Mouse (Mus musculus) midbrain, embryonic 10.5 days (tissue): ENCODE data around the gene Plxnb2. TPM values are rescaled to one million over a fixed set of nuclear protein-coding genes. Genes with fewer than 3 reads are reported as not detected.

Experiments
- DNase-seq: peaks from one replicate; pipeline ENCODE4 v3.0.0-alpha.2; 2017; ENCODE audit warnings: low spot score
- H3K27ac ChIP-seq: fragments of 300-500 bp; sonication (generic); replicated peaks from 2 replicates; pipeline ENCODE4 v1.5.1; 2016; ENCODE audit warnings: mild to moderate bottlenecking
- H3K27me3 ChIP-seq: fragments of 300-500 bp; sonication (generic); 2 replicates; pipeline ENCODE4 v1.6.1; 2016; ENCODE audit warnings: low read depth, mild to moderate bottlenecking; ENCODE audit not compliant: poor library complexity, severe bottlenecking
- H3K36me3 ChIP-seq: fragments of 300-500 bp; sonication (generic); 2 replicates; pipeline ENCODE4 v1.6.1; 2016; ENCODE audit warnings: mild to moderate bottlenecking, moderate library complexity
- H3K4me1 ChIP-seq: fragments of 300-500 bp; sonication (generic); 2 replicates; pipeline ENCODE4 v1.6.1; 2016
- H3K4me3 ChIP-seq: fragments of 300-500 bp; sonication (generic); 2 replicates; pipeline ENCODE4 v1.5.1; 2016; ENCODE audit warnings: mild to moderate bottlenecking, moderate library complexity
- H3K9me3 ChIP-seq: fragments of 300-500 bp; sonication (generic); replicated peaks from 2 replicates; pipeline ENCODE4 v1.6.1; 2016; ENCODE audit warnings: mild to moderate bottlenecking
- WGBS: fragments of 180-500 bp; shearing (Covaris S2); methylation state at CpG from one replicate; pipeline ENCODE4 v1.1.7; 2016; 5-methylcytosine and 5-hydroxymethylcytosine counted together
- polyA plus RNA-seq: library from polyadenylated mRNA; unstranded; fragments of >200 nt; fragmentation: Nextera tagmentation; extraction: Ambion mirVana; gene quantifications from 2 replicates; pipeline ENCODE4 v1.2.1, GENCODE M21; 2016

Gene Plxnb2
- polyA plus RNA-seq, 1 experiment from 2014 or later = 130 TPM

DNA sequence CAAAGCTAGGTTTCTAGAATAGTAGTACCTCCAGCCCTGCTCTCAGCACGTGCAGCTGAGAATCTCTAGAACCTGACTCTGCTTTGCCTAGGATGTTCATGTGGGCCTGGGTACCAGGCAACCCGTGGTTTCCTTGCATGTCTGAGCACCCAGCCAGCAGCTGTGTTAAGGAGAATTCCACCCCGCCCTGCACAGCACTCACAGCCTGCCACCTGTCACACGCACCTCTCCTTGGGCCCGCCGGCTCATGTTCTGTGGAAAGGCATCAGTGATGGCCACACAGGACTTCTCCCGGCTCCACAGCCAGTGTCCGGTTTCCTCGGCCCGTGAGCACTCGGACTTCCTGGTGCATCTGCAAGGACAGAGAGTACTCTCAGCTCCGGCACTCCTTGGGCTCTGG is 15.1 kb downstream of the Plxnb2 start:
- Histone ChIP-seq H3K4me3 (no peak overlapping the region), H3K27ac (no peak overlapping the region), H3K9me3 (no peaks in the 10 kb centered on the region), H3K27me3 (no peaks in the 10 kb centered on the region), H3K36me3 (peaks cover 100% of the 10 kb centered on the region), H3K4me1 (peaks cover 19% of the 10 kb centered on the region)
- no peak for DNase-seq
- 95% methylated on average over 12 of the region's 12 CpGs for WGBS

- Histone ChIP-seq H3K9me3 (no peaks in the 10 kb centered on the region), H3K4me1 (no peaks in the 10 kb centered on the region), H3K4me3 (no peak overlapping the region), H3K27ac (no peak overlapping the region), H3K36me3 (peaks cover 100% of the 10 kb centered on the region), H3K27me3 (no peaks in the 10 kb centered on the region)
- 92% methylated on average over 9 of the region's 9 CpGs for WGBS
- no peak for DNase-seq
These were observed 19.2 kb downstream of the Plxnb2 start for GRCm38 (mm10) chr15:89161397-89161796.

- no peaks in the 10 kb centered on the region for H3K9me3 ChIP-seq
- H3K4me1 ChIP-seq = no peaks in the 10 kb centered on the region
- 96% methylated on average over 16 of the region's 16 CpGs for WGBS
- peaks cover 100% of the 10 kb centered on the region for H3K36me3 ChIP-seq
- 0 out of 2 replicates have a peak overlapping the region, but pooled peaks have one; percentile 46 for H3K27ac ChIP-seq
- H3K27me3 ChIP-seq = no peaks in the 10 kb centered on the region
- H3K4me3 ChIP-seq = no peak overlapping the region
- DNase-seq = no peak
These were observed 22.1 kb downstream of the Plxnb2 start for GRCm38 (mm10) chr15:89158516-89158915.

DNA sequence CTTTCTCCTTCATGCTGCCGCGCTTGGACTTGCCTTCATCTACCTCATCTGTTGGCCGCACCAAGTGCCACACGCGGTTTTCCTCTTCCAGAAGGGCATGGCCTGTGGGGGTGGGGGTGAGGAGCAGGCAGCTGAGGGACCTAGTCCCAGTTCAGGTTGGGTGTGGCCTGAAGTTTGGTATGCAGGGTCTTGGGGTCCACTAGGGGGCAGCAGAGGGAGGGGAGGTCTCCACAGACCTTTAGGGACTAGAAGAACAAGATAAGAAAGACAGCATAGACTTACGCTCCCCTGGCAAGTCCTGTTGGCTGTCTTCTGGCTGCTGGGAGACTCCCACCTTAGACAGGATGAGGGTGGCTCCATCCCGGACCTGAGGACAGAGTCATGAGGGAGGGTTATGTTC is 22.6 kb downstream of the Plxnb2 start:
- H3K36me3 ChIP-seq = peaks cover 98% of the 10 kb centered on the region
- no peaks in the 10 kb centered on the region for H3K9me3 ChIP-seq
- WGBS = 74% methylated on average over 7 of the region's 7 CpGs
- no peaks in the 10 kb centered on the region for H3K27me3 ChIP-seq
- peaks cover under 1% of the 10 kb centered on the region for H3K4me1 ChIP-seq
- H3K27ac ChIP-seq = peak overlapping the region; percentile 46; the same call in 1 of the 2 replicates
- peak; percentile 71 for DNase-seq
- H3K4me3 ChIP-seq = no peak overlapping the region

- peak overlapping the region; percentile 35 for H3K4me3 ChIP-seq
- DNase-seq = peak; percentile 84
- peaks cover 53% of the 10 kb centered on the region for H3K4me1 ChIP-seq
- no peaks in the 10 kb centered on the region for H3K9me3 ChIP-seq
- H3K27me3 ChIP-seq = peaks cover 14% of the 10 kb centered on the region
- H3K36me3 ChIP-seq = peaks cover 41% of the 10 kb centered on the region
- peak overlapping the region; percentile 87 for H3K27ac ChIP-seq
These were observed 28.3 kb downstream of the Plxnb2 start for GRCm38 (mm10) chr15:89152312-89152711.

DNA sequence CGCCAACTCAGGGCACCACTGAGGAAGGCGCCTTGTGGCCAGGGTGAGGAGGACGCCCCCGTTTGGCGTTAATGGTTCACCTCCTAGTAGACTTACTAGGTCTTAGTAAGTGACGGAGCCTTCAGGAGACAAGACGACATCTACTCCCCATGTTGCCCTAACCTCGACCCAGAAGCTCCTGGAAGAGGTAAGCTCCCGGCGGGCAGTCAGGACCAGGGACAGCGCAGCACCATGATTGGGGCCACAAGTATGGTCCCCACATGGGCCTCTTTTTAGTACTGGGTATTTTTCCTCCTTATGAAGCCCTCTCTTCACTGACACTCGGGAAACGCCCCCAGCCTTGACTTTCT is 30.6 kb downstream of the Plxnb2 start:
- 3% methylated on average over 13 of the region's 13 CpGs for WGBS
- peaks cover 69% of the 10 kb centered on the region for H3K4me1 ChIP-seq

DNA sequence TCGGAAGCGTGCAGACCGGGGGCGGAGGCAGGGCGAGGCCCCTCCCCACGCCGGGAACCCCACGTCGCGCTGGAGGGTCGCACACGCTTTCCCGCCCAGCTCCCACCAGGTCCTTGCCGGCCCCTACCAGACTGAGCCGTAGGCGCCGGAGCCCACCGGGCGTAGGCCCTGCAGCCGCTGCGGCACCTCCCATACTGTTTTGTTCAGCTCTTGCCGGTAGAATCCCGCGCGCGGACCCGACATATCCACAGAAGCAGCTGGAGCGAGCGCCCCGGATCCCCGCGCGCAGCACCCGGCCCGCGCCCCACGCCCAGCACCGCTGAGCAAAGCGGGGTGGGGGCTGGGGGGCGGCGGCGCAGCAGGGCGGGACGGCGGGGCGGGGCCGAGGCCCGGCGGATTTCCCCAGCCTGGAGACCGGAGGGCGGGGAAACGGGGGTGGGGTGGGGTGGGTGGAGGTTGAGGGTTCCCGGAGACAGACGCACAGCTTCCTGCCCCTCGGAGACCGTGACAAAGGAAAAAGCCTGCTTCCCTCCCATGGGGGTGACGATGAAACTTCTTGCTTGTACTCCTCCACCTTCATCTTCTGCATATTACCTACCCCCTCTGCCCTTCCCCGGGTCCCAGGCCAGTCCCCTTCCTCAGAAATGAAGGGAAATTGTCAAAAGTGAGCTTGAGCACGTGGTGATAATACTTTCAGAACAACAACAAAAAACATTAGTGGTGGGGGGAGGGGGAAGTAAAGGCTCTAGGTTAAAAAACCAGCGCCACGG is 31.1 kb downstream of the Plxnb2 start, which contains the start of gene Mapk11:
Gene Mapk11, minus strand, starts transcription at position 358 of the 770 bp plus-strand sequence.
- under 1% methylated on average over 60 of the region's 61 CpGs for WGBS
- H3K9me3 ChIP-seq = no peaks in the 10 kb centered on the region
- H3K4me1 ChIP-seq = peaks cover 69% of the 10 kb centered on the region
- H3K36me3 ChIP-seq = peaks cover 31% of the 10 kb centered on the region
- DNase-seq = peak; percentile 74
- H3K4me3 ChIP-seq = peak within 1 kb of the TSS; percentile 78
- H3K27ac ChIP-seq = peak within 1 kb of the TSS; percentile 96
- peaks cover 38% of the 10 kb centered on the region for H3K27me3 ChIP-seq

More for the DNA sequence above, 30.6 kb downstream of the Plxnb2 start:
- Histone ChIP-seq H3K27me3 (peaks cover 37% of the 10 kb centered on the region), H3K27ac (peak overlapping the region; percentile 96), H3K36me3 (peaks cover 31% of the 10 kb centered on the region), H3K9me3 (no peaks in the 10 kb centered on the region), H3K4me3 (peak overlapping the region; percentile 78)
- DNase-seq = peak; percentile 56

GRCm38 (mm10) chr15:89148496-89149270 is 31.9 kb downstream of the Plxnb2 start:
- peak; percentile 50 for DNase-seq
- peaks cover 31% of the 10 kb centered on the region for H3K36me3 ChIP-seq
- peak overlapping the region; percentile 96 for H3K27ac ChIP-seq
- H3K4me1 ChIP-seq = peaks cover 69% of the 10 kb centered on the region
- H3K27me3 ChIP-seq = peaks cover 44% of the 10 kb centered on the region
- WGBS = 5% methylated on average over 25 of the region's 25 CpGs
- H3K4me3 ChIP-seq = peak overlapping the region; percentile 78
- H3K9me3 ChIP-seq = no peaks in the 10 kb centered on the region

- peaks cover 68% of the 10 kb centered on the region for H3K4me1 ChIP-seq
- peaks cover 34% of the 10 kb centered on the region for H3K36me3 ChIP-seq
- DNase-seq = no peak
- H3K27me3 ChIP-seq = peaks cover 44% of the 10 kb centered on the region
- no peak overlapping the region for H3K27ac ChIP-seq
- peak overlapping the region; percentile 78 for H3K4me3 ChIP-seq
- whole genome bisulfite sequencing = 34% methylated on average over 4 of the region's 4 CpGs
- H3K9me3 ChIP-seq = no peaks in the 10 kb centered on the region
These were observed 32.7 kb downstream of the Plxnb2 start for GRCm38 (mm10) chr15:89147895-89148294.

DNA sequence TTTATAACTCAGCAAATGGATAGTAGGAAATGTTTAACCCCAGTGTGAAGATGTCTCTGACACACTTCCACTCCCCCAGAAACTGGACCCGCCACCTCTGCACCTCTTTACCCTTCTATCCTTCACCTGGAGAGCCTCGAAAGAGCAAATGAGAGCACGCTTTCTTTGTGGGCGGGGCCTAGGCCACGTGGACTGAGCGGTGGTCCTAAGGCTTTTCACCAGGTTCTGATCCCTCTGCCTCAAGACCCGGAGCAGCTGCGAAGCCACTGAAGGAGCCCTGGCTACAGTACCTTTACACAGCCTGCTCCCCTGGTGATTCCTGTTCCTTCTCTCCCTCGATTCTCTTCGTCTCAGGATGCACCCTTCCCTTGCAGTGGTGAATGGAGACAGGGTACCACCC is 33.1 kb downstream of the Plxnb2 start:
- 20% methylated on average over 10 of the region's 10 CpGs for WGBS
- Histone ChIP-seq H3K27me3 (peaks cover 49% of the 10 kb centered on the region), H3K9me3 (no peaks in the 10 kb centered on the region), H3K4me1 (peaks cover 63% of the 10 kb centered on the region), H3K27ac (no peak overlapping the region), H3K36me3 (peaks cover 39% of the 10 kb centered on the region), H3K4me3 (peak overlapping the region; percentile 78)
- DNase-seq = no peak

DNA sequence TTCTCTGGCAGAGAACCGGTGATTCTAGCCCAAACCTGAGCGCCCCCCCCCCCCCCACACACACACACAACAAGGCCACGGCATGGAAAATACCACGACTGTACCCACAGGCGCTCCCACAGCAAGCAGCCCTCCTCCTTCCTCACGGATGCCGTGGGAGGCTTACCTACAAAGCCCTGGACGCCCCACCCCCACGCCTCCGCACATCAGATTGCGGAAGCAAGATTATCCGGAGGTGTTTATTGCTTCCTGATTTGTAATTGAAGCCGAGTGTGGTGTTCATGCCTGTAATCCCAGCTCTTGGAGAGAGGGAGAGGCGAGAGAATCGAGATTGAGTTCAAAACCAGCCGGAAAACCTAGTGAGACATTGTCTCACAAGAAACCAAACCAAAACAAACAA is 33.6 kb downstream of the Plxnb2 start:
- no peak for DNase-seq
- H3K27me3 ChIP-seq = peaks cover 53% of the 10 kb centered on the region

DNA sequence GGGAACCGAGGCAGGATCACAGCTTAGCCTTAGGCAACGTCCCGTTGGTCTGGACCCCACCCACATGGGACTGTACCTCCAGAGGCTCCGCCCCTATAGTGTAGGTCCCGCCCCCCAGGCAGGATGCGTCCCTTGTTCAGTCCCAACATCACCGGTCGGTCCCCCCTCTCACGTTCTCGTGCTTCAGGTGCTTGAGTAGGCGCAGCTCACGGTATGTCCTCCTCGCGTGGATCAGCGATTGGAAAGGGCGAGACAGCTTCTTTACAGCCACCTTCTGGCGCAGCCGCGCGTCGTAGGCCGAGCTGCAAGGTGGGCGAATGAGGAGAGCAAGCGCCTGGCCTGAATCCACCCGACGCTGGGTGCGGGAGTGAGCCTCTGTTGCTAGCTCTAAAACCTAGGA is 34.1 kb downstream of the Plxnb2 start:
- H3K9me3 ChIP-seq = no peaks in the 10 kb centered on the region
- peak overlapping the region; percentile 78 for H3K4me3 ChIP-seq
- peaks cover 56% of the 10 kb centered on the region for H3K27me3 ChIP-seq
- peak; percentile 42 for DNase-seq
- H3K36me3 ChIP-seq = peaks cover 42% of the 10 kb centered on the region
- peak overlapping the region; percentile 72 for H3K27ac ChIP-seq
- peaks cover 58% of the 10 kb centered on the region for H3K4me1 ChIP-seq
- 2% methylated on average over 27 of the region's 27 CpGs for WGBS

More for the DNA sequence above, 33.6 kb downstream of the Plxnb2 start:
- H3K4me1 ChIP-seq = peaks cover 59% of the 10 kb centered on the region
- peak overlapping the region; percentile 72 for H3K27ac ChIP-seq
- H3K4me3 ChIP-seq = peak overlapping the region; percentile 78
- 19% methylated on average over 14 of the region's 16 CpGs for WGBS
- H3K9me3 ChIP-seq = no peaks in the 10 kb centered on the region
- H3K36me3 ChIP-seq = peaks cover 42% of the 10 kb centered on the region
